Mouse (Mus musculus) embryo, embryonic 11 days (tissue): ENCODE data around the gene 4933428M09Rik.
"Not testable (repeated sequence)": the region's sequence is repeated elsewhere in the genome, so short reads cannot be mapped to it uniquely, and the experiment has no call there.

Experiments
- DNase-seq: peaks from one replicate; pipeline ENCODE4 v3.0.0-alpha.2; 2015

Gene 4933428M09Rik

GRCm38 (mm10) chrX:139178928-139179327 lies at the start of gene 4933428M09Rik:
Gene 4933428M09Rik (plus strand): TSS chrX:139179228.
- no peak for DNase-seq

DNA sequence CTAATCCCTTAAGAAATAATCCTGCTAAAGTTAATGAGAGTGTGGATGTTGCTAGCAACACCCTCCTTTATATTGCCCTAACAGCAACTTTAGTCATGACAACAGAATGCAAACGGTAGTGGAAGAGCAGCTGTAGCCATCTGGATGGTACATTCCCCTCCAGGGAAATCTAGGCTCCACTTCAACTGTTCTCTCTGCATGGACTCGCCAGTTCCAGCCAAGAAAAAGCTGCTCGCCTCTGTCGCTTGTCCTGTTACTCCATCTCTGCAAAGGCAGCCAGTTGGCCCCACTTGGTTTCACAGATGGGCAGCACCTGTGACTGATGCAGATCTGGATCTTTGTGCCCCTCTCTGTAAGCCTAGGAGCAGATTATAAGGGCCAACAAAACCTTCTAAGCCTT lies 45.0 kb upstream of the 4933428M09Rik start:
- DNase-seq = no peak

DNA sequence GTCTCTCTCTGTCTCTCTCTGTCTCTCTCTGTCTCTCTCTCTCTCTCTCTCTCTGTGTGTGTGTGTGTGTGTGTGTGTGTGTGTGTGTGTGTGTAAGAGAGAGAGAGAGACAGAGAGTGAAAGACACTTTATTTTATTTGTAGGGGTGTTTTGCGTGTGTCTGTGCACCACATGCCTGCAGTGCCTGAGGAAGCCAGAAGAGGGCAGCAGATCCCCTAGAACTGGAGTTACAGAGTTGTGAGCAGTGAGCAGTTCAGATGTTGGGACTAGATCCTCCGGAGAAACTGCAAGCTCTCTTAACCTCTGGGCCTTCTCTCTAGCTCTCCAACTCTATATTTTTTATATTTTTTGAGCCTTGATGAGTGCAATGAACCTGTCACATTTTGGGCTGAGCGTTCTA lies 12.5 kb downstream of the 4933428M09Rik start:
- DNase-seq = not testable (repeated sequence)

GRCm38 (mm10) chrX:139194572-139195279 lies 15.7 kb downstream of the 4933428M09Rik start:
- DNase-seq = peak; percentile 5

GRCm38 (mm10) chrX:139209191-139209828 lies 30.3 kb downstream of the 4933428M09Rik start:
- DNase-seq = not testable (repeated sequence)

DNA sequence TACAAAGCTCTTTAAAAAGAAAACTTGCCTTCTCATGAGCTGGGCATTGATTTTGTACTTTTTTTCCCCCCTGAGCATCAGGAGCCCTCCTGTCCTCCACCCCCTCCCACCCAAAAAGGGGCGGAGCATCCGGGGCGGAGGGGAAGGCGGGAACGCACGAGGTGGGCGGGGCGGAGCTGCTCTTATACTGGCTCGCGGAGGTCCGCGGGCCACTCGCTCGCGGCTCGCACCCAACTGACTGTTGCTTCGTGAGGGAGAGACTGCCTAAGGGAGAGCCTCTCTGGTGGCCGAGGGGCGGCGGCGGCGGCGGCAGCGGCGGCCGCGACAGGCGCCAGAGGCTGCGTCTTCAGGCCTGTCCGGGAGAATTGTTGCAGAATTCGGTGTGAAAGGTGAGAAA lies 30.8 kb downstream of the 4933428M09Rik start, which contains the start of gene Mum1l1:
Gene Mum1l1, plus strand, starts transcription at position 214 of the 397 bp plus-strand sequence.
- peak; percentile 83 for DNase-seq

DNA sequence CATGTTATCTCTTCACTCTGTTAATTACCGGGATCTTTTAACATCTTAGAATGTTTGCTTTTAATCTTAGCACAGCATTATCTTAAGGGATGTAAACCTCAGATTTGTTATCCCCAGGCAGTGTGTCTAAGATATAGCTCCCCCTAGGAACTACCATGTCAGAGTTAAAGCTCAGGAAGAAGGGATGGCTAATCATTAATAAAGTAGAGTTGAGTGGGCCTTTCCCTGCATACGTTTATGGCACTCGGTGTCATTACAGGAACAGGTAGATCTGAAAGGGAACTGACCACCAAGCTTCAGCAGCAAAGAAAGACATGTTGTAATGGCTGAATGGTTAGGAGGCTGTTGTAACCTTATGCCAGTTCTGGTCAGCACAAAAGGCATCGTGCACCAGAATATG lies 35.7 kb downstream of the 4933428M09Rik start:
- DNase-seq = no peak

GRCm38 (mm10) chrX:139216409-139216808 lies 37.4 kb downstream of the 4933428M09Rik start:
- no peak for DNase-seq

GRCm38 (mm10) chrX:139216991-139217593 lies 38.1 kb downstream of the 4933428M09Rik start:
- peak; percentile 90 for DNase-seq

GRCm38 (mm10) chrX:139217776-139218175 lies 38.7 kb downstream of the 4933428M09Rik start:
- peak; percentile 6 for DNase-seq

GRCm38 (mm10) chrX:139219017-139219416 lies 40.0 kb downstream of the 4933428M09Rik start:
- peak; percentile 56 for DNase-seq

- no peak for DNase-seq
Observed at GRCm38 (mm10) chrX:139220830-139221229, 41.8 kb downstream of the 4933428M09Rik start.

DNA sequence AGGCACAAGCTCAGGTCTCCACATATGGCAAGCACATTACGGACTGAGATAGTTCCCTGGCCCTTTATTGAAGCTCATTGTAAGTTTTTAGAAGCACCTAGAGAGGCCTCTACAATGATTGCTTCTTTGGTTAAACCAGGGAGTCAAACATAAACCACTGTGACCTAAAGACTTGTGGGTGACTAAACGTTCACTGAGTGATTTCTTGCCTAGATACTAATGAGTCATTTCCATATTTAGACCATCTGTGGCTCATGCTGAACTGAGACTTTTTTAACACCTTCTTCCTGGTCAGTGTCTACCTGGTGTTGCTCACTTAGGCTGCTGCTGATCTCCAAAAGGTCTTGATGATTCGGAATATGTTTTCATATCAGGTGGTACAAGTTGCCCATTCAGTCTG lies 42.9 kb downstream of the 4933428M09Rik start:
- DNase-seq = no peak
